Mouse (Mus musculus) heart, embryonic 14.5 days (tissue): ENCODE results near the gene Eri3. TPM values are rescaled to one million over a fixed set of nuclear protein-coding genes. Genes with fewer than 3 reads are reported as not detected.

Experiments used
- ATAC-seq: fragments of 200-750 bp; cut with Nextera tagmentation; 2 replicates; pipeline ENCODE4 v1.8.0; 2017; ENCODE audit warnings: low read depth, moderate TSS enrichment; ENCODE audit not compliant: insufficient number of reproducible peaks, insufficient read depth, low FRiP score
- H3K27ac ChIP-seq, 2 experiments: fragments of 200-500 bp in 1 of 2; fragments of 300-500 bp in 1 of 2; sonication (generic) in 1 of 2; replicated peaks in 1 of 2; 2 replicates each; pipeline ENCODE4 v1.5.1; 2012 to 2014; ENCODE audit warnings: low read depth in 2 of 2, low read length in 2 of 2, control low read depth in 1 of 2, mild to moderate bottlenecking in 1 of 2, mixed read lengths in 1 of 2; ENCODE audit not compliant: control insufficient read depth in 1 of 2, insufficient read depth in 1 of 2
- H3K27me3 ChIP-seq: fragments of 300-500 bp; sonication (generic); 2 replicates; pipeline ENCODE4 v1.6.1; 2014; ENCODE audit warnings: mild to moderate bottlenecking, low read length, control low read depth; ENCODE audit not compliant: control insufficient read depth, insufficient read depth
- H3K36me3 ChIP-seq: fragments of 300-500 bp; sonication (generic); 2 replicates; pipeline ENCODE4 v1.6.1; 2014; ENCODE audit warnings: mild to moderate bottlenecking, control low read depth, low read length, mixed read lengths; ENCODE audit not compliant: control insufficient read depth, insufficient read depth
- H3K4me1 ChIP-seq, 2 experiments: fragments of 200-500 bp in 1 of 2; fragments of 300-500 bp in 1 of 2; sonication (generic) in 1 of 2; 2 replicates each; pipeline ENCODE4 v1.6.1; 2012 to 2014; ENCODE audit warnings: low read length in 2 of 2, control low read depth in 1 of 2, mixed read lengths in 1 of 2; ENCODE audit not compliant: control insufficient read depth in 2 of 2, insufficient read depth in 2 of 2
- H3K4me2 ChIP-seq: fragments of 300-500 bp; sonication (generic); 2 replicates; pipeline ENCODE4 v1.6.1; 2014; ENCODE audit warnings: mild to moderate bottlenecking, low read length
- H3K4me3 ChIP-seq, 2 experiments: fragments of 200-500 bp in 1 of 2; fragments of 300-500 bp in 1 of 2; sonication (generic) in 1 of 2; 2 replicates each; pipeline ENCODE4 v1.5.1; 2012 to 2014; ENCODE audit warnings: low read length in 2 of 2, mild to moderate bottlenecking in 2 of 2, control low read depth in 1 of 2, low read depth in 1 of 2, moderate library complexity in 1 of 2; ENCODE audit not compliant: control insufficient read depth in 1 of 2, insufficient read depth in 1 of 2
- H3K9ac ChIP-seq: fragments of 300-500 bp; sonication (generic); 2 replicates; pipeline ENCODE4 v1.6.1; 2014; ENCODE audit warnings: mild to moderate bottlenecking, low read length
- H3K9me3 ChIP-seq: fragments of 300-500 bp; sonication (generic); 2 replicates; pipeline ENCODE4 v1.6.1; 2016; ENCODE audit warnings: low read length, control low read depth; ENCODE audit not compliant: control insufficient read depth
- WGBS: fragments of 180-500 bp; shearing (Covaris S2); extraction: QIAGEN DNeasy Blood & Tissue Kit; methylation state at CpG from one replicate; pipeline ENCODE4 v1.1.7; 2014; 5-methylcytosine and 5-hydroxymethylcytosine counted together
- polyA plus RNA-seq: library from polyadenylated mRNA; unstranded; fragments of >200 nt; fragmentation: Nextera tagmentation; extraction: Ambion mirVana; gene quantifications from 2 replicates; pipeline ENCODE4 v1.2.1, GENCODE M21; 2014

Gene Eri3
- polyA plus RNA-seq, 1 experiment from 2014 or later = 128 TPM

- 88% methylated on average over 10 of the region's 10 CpGs for WGBS
- no peak overlapping the region for H3K27ac ChIP-seq
These were observed 114.4 kb downstream of the Eri3 start for GRCm38 (mm10) chr4:117664411-117665137.

DNA sequence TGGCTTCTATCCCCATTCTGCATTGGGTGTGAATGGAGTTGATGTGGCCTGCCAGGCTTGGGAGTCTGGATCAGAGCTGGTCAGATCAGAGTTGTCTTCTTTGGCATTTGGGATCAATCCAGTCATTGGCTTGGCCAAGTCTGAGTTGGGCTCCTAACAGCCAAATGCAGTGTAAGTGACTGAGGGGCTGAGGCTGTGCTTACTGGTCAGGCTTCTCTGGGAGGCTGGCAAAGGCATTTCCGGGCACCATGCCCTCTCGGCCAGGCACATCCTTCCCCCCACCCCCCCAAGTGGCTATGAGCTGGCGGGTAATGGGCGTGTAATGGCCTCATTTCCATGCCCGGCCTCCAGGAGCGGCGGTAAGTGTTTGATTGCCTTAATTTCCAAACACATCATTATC, 115.4 kb downstream of the Eri3 start:
- no peak for ATAC-seq
- WGBS = 90% methylated on average over 7 of the region's 7 CpGs
- H3K36me3 ChIP-seq = peaks cover 11% of the 10 kb centered on the region
- no peaks in the 10 kb centered on the region for H3K27me3 ChIP-seq
- no peaks in the 10 kb centered on the region for H3K9me3 ChIP-seq
- H3K9ac ChIP-seq = no peak overlapping the region
- H3K4me1 ChIP-seq = no peaks in the 10 kb centered on the region
- no peak overlapping the region for H3K27ac ChIP-seq
- H3K4me3 ChIP-seq = no peak overlapping the region
- H3K4me2 ChIP-seq = no peak overlapping the region

More at GRCm38 (mm10) chr4:117664411-117665137, 114.4 kb downstream of the Eri3 start:
- Histone ChIP-seq H3K9ac (no peak overlapping the region), H3K4me1 (no peaks in the 10 kb centered on the region), H3K4me3 (no peak overlapping the region), H3K4me2 (no peak overlapping the region), H3K36me3 (peaks cover 12% of the 10 kb centered on the region), H3K9me3 (no peaks in the 10 kb centered on the region), H3K27me3 (no peaks in the 10 kb centered on the region)
- ATAC-seq = no peak

DNA sequence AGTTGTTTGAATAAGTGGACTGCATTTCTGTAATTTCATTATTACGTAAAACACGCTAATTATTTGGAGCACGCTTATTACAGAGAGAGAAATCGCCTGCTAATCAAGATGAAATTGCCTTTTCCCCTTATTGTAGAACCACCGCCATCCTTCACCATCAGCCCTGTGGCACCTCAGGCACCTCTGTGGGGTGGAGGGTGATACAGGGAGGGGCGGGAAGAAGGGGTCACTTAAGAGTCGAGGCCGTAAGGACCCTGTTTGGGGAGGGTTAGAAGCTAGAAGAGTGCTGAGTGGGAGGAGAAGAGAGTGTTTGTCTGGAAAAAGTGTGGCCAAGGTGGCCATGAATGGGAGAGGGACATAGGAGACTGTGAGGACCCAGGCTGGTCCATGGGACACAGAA, 115.9 kb downstream of the Eri3 start:
- Histone ChIP-seq H3K9me3 (no peaks in the 10 kb centered on the region), H3K27me3 (no peaks in the 10 kb centered on the region), H3K4me1 (no peaks in the 10 kb centered on the region), H3K9ac (no peak overlapping the region), H3K27ac (no peak overlapping the region), H3K4me2 (no peak overlapping the region), H3K4me3 (no peak overlapping the region), H3K36me3 (peaks cover 9% of the 10 kb centered on the region)
- WGBS = 83% methylated on average over 8 of the region's 8 CpGs
- ATAC-seq = no peak

DNA sequence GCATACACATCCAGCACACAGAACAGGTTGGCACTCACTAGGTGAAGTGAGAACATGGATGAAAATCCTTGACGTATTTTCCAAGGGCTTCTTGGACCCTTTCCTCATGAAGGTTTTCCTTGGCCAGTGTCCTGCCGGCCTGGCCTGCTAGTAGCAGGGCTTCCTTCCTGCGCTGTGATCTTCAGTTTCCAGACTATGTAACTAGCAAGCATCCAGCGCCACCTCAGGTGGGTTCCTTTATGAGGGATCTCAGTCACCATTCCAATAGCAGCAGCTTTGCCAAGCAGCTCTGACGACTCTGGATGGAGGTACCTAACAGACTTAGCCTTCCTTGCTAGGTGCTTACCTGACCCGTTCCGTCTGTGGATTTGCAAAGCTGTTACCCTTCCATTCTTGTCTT, 119.7 kb downstream of the Eri3 start:
- H3K4me3 ChIP-seq = no peak overlapping the region
- WGBS = 66% methylated on average over 7 of the region's 7 CpGs
- no peaks in the 10 kb centered on the region for H3K9me3 ChIP-seq
- H3K9ac ChIP-seq = no peak overlapping the region
- no peak for ATAC-seq
- H3K36me3 ChIP-seq = peaks cover 20% of the 10 kb centered on the region
- H3K27me3 ChIP-seq = no peaks in the 10 kb centered on the region
- no peaks in the 10 kb centered on the region for H3K4me1 ChIP-seq
- no peak overlapping the region for H3K27ac ChIP-seq
- no peak overlapping the region for H3K4me2 ChIP-seq

- Histone ChIP-seq H3K4me1 (no peaks in the 10 kb centered on the region), H3K27me3 (no peaks in the 10 kb centered on the region), H3K9me3 (no peaks in the 10 kb centered on the region), H3K9ac (no peak overlapping the region), H3K4me2 (no peak overlapping the region), H3K36me3 (peaks cover 41% of the 10 kb centered on the region), H3K27ac (no peak overlapping the region), H3K4me3 (no peak overlapping the region)
- 72% methylated on average over 9 of the region's 9 CpGs for WGBS
- no peak for ATAC-seq
These were observed 121.9 kb downstream of the Eri3 start for GRCm38 (mm10) chr4:117672042-117672441.

- no peak overlapping the region for H3K9ac ChIP-seq
- H3K27me3 ChIP-seq = no peaks in the 10 kb centered on the region
- H3K36me3 ChIP-seq = peaks cover 60% of the 10 kb centered on the region
- H3K4me2 ChIP-seq = no peak overlapping the region
- WGBS = 75% methylated on average over 3 of the region's 3 CpGs
- no peak overlapping the region for H3K4me3 ChIP-seq
- ATAC-seq = 0 out of 2 replicates have a peak, but pooled peaks have one; percentile 23
- no peaks in the 10 kb centered on the region for H3K9me3 ChIP-seq
- no peaks in the 10 kb centered on the region for H3K4me1 ChIP-seq
- no peak overlapping the region for H3K27ac ChIP-seq
These were observed 123.7 kb downstream of the Eri3 start for GRCm38 (mm10) chr4:117673901-117674300.

GRCm38 (mm10) chr4:117676903-117677302, 126.7 kb downstream of the Eri3 start:
- Histone ChIP-seq H3K4me2 (no peak overlapping the region), H3K36me3 (peaks cover 80% of the 10 kb centered on the region), H3K4me1 (peaks cover 3 to 4% of the 10 kb centered on the region in 2 experiments; a peak in 3 of 4 replicates), H3K27ac (no peak overlapping the region), H3K27me3 (no peaks in the 10 kb centered on the region), H3K9me3 (no peaks in the 10 kb centered on the region), H3K4me3 (no peak overlapping the region), H3K9ac (no peak overlapping the region)
- WGBS = 21% methylated on average over 3 of the region's 3 CpGs
- no peak for ATAC-seq

DNA sequence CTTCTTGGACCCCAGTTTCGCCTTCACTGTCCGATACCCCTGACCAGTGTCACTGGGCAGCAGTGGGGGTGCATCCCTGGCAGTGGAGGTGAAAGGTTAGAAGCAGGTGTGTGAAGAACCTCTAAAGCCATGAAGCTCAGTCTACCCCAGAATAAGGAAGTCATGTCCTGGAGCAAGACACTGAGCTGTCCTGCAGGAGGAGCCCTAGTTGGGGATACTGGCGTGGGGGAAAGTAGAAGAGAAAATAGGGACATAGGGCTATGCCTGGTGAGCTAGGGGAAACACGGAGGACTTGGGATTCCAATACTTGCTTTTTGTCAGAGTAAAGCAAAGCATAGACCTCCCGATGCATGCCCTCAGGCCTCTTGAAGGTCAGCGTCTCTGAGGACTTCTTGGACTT, 130.8 kb downstream of the Eri3 start:
- H3K4me2 ChIP-seq = peak overlapping the region; percentile 93
- H3K27ac ChIP-seq = no peak overlapping the region
- H3K27me3 ChIP-seq = peaks cover 3% of the 10 kb centered on the region; the same call in 1 of the 2 replicates
- ATAC-seq = no peak
- peaks cover 3 to 7% of the 10 kb centered on the region in 2 experiments; a peak in 3 of 4 replicates for H3K4me1 ChIP-seq
- 0 out of 2 replicates have a peak overlapping the region, but pooled peaks have one; percentile 94 for H3K9ac ChIP-seq
- H3K36me3 ChIP-seq = peaks cover 49% of the 10 kb centered on the region
- WGBS = 85% methylated on average over 6 of the region's 6 CpGs
- no peaks in the 10 kb centered on the region for H3K9me3 ChIP-seq
- no peak overlapping the region; a peak in 1 of 4 replicates for H3K4me3 ChIP-seq
